Mouse (Mus musculus) hindbrain, embryonic 14.5 days (tissue): Measurements from ENCODE around the gene Fbxw21. TPM values are rescaled to one million over a fixed set of nuclear protein-coding genes. Genes with fewer than 3 reads are reported as not detected.

Experiments used
- polyA plus RNA-seq: library from polyadenylated mRNA; unstranded; fragments of >200 nt; fragmentation: Nextera tagmentation; extraction: Ambion mirVana; gene quantifications from 2 replicates; pipeline ENCODE4 v1.2.1, GENCODE M21; 2014

Fbxw21 gene
- polyA plus RNA-seq, 1 experiment from 2014 or later: not detected

Other genes starting within 250 kb of the Fbxw21 start
- gene Tmem89, start 247.4 kb downstream of the Fbxw21 start, polyA plus RNA-seq: 0.27 TPM in 1 of 2 replicates, not detected in the other
- 469 and 503 TPM in 2 replicates for gene Uqcrc1, start 225.4 kb downstream of the Fbxw21 start, polyA plus RNA-seq
- gene Col7a1, start 208.5 kb downstream of the Fbxw21 start, polyA plus RNA-seq: 1.3 and 3.0 TPM in 2 replicates
- 0.23 TPM in 1 of 2 replicates, not detected in the other for gene Ucn2, start 176.0 kb downstream of the Fbxw21 start, polyA plus RNA-seq
- 22.5 and 23.9 TPM in 2 replicates for gene Pfkfb4, start 170.3 kb downstream of the Fbxw21 start, polyA plus RNA-seq
- 57.9 and 60.9 TPM in 2 replicates for gene Shisa5, start 123.5 kb downstream of the Fbxw21 start, polyA plus RNA-seq
- 9.7 and 16.2 TPM in 2 replicates for gene Trex1, start 102.3 kb downstream of the Fbxw21 start, polyA plus RNA-seq
- gene Atrip, start 87.9 kb downstream of the Fbxw21 start, polyA plus RNA-seq: 29.0 and 29.8 TPM in 2 replicates
- gene Ccdc51, start 79.5 kb downstream of the Fbxw21 start, polyA plus RNA-seq: 11.2 and 11.3 TPM in 2 replicates
- gene Tma7, start 79.5 kb downstream of the Fbxw21 start, polyA plus RNA-seq: 710 and 800 TPM in 2 replicates
- 14.2 and 16.6 TPM in 2 replicates for gene Plxnb1, start 66.7 kb downstream of the Fbxw21 start, polyA plus RNA-seq
- gene Fbxw13, start 33.9 kb upstream of the Fbxw21 start, polyA plus RNA-seq: not detected in 2 replicates
- not detected in 2 replicates for gene Fbxw20, start 72.7 kb upstream of the Fbxw21 start, polyA plus RNA-seq
- gene Fbxw14, start 125.6 kb upstream of the Fbxw21 start, polyA plus RNA-seq: not detected in 2 replicates
- gene Fbxw28, start 177.6 kb upstream of the Fbxw21 start, polyA plus RNA-seq: not detected in 2 replicates
- not detected in 2 replicates for gene Fbxw22, start 242.3 kb upstream of the Fbxw21 start, polyA plus RNA-seq